13 mouse cellular contexts compared by ENCODE assay signal in genomic region chr10:115897235-115897634, GRCm38 (mm10).
A peak's percentile ranks its signal among the peaks of the same experiment; 100 is the strongest.
DNase-seq lines count a peak whose midpoint lies in the region; ATAC-seq lines count a peak whose summit lies in the region.
"Had no signal": no experiment of that assay in that cellular context is flagged by ENCODE, and none has a peak within 500 bp of the region (broad histone marks: within the 10 kb centered on the region; RNA-seq: fewer than 3 reads in every experiment).

No protein-coding gene starts in this region.

- peak; percentile 96 for ATAC-seq in lung, embryonic 16.5 days (ENCODE audit: low read depth)
- no peak for ATAC-seq in kidney, embryonic 14.5 days (ENCODE audit: low FRiP score, low TSS enrichment)
- no peak for ATAC-seq in midbrain, embryonic 11.5 days (ENCODE audit: low FRiP score)
- ATAC-seq: liver, postnatal 0 days had no signal

- no peaks in the 10 kb centered on the region for H3K36me3 ChIP-seq in lung, embryonic 16.5 days (ENCODE audit: control insufficient read depth, insufficient read depth, low read length)
- H3K36me3 ChIP-seq in kidney, embryonic 14.5 days (ENCODE audit: control insufficient read depth, insufficient read depth, low read length) = no peaks in the 10 kb centered on the region
- no peaks in the 10 kb centered on the region for H3K36me3 ChIP-seq in midbrain, embryonic 11.5 days (ENCODE audit: control insufficient read depth, insufficient read depth, low read length)
- H3K36me3 ChIP-seq: hindbrain, embryonic 15.5 days; kidney, embryonic 15.5 days; stomach, embryonic 15.5 days had no signal

- no peaks in the 10 kb centered on the region for H3K27me3 ChIP-seq in lung, embryonic 16.5 days (ENCODE audit: control insufficient read depth, insufficient read depth, low read depth, low read length)
- no peaks in the 10 kb centered on the region for H3K27me3 ChIP-seq in kidney, embryonic 14.5 days (ENCODE audit: control insufficient read depth, insufficient read depth, low read length)
- H3K27me3 ChIP-seq in midbrain, embryonic 11.5 days (ENCODE audit: control insufficient read depth, insufficient read depth, low read length) = no peaks in the 10 kb centered on the region
- H3K27me3 ChIP-seq: hindbrain, embryonic 15.5 days; kidney, embryonic 15.5 days; stomach, embryonic 15.5 days had no signal

- H3K4me3 ChIP-seq in lung, embryonic 16.5 days (ENCODE audit: low read length) = no peak overlapping the region
- no peak overlapping the region for H3K4me3 ChIP-seq in kidney, embryonic 14.5 days (ENCODE audit: low read length)
- no peak overlapping the region for H3K4me3 ChIP-seq in midbrain, embryonic 11.5 days (ENCODE audit: low read depth, low read length)
- H3K4me3 ChIP-seq: hindbrain, embryonic 15.5 days; kidney, embryonic 15.5 days; left cerebral cortex, adult 2 months; stomach, embryonic 15.5 days had no signal

- 37% methylated on average over 7 of the region's 7 CpGs for WGBS in lung, embryonic 16.5 days
- 68% methylated on average over 7 of the region's 7 CpGs for WGBS in kidney, embryonic 14.5 days
- 87% methylated on average over 7 of the region's 7 CpGs for WGBS in midbrain, embryonic 11.5 days

- peak overlapping the region; percentile 88 for H3K27ac ChIP-seq in lung, embryonic 16.5 days (ENCODE audit: low read length)
- H3K27ac ChIP-seq in kidney, embryonic 14.5 days (ENCODE audit: low read depth, low read length) = no peak overlapping the region
- no peak overlapping the region for H3K27ac ChIP-seq in midbrain, embryonic 11.5 days (ENCODE audit: low read depth, low read length)
- H3K27ac ChIP-seq: hindbrain, embryonic 15.5 days; kidney, embryonic 15.5 days; left cerebral cortex, adult 2 months; stomach, embryonic 15.5 days had no signal

- peak overlapping the region; percentile 17; the same call in 1 of the 2 replicates for H3K4me2 ChIP-seq in lung, embryonic 16.5 days (ENCODE audit: low read depth, low read length)
- no peak overlapping the region for H3K4me2 ChIP-seq in kidney, embryonic 14.5 days (replicated peaks; ENCODE audit: low read depth, low read length)
- no peak overlapping the region for H3K4me2 ChIP-seq in midbrain, embryonic 11.5 days
- H3K4me2 ChIP-seq: hindbrain, embryonic 15.5 days; kidney, embryonic 15.5 days; stomach, embryonic 15.5 days had no signal

- H3K9ac ChIP-seq in lung, embryonic 16.5 days (ENCODE audit: low read length) = no peak overlapping the region
- no peak overlapping the region for H3K9ac ChIP-seq in kidney, embryonic 14.5 days (ENCODE audit: low read depth, low read length)
- H3K9ac ChIP-seq in midbrain, embryonic 11.5 days (ENCODE audit: low read length) = no peak overlapping the region
- H3K9ac ChIP-seq: hindbrain, embryonic 15.5 days; kidney, embryonic 15.5 days; liver, postnatal 0 days; stomach, embryonic 15.5 days had no signal

- no peaks in the 10 kb centered on the region for H3K9me3 ChIP-seq in lung, embryonic 16.5 days (ENCODE audit: control insufficient read depth, low read length)
- no peaks in the 10 kb centered on the region for H3K9me3 ChIP-seq in kidney, embryonic 14.5 days (ENCODE audit: control insufficient read depth, low read length)
- H3K9me3 ChIP-seq in midbrain, embryonic 11.5 days (ENCODE audit: control insufficient read depth, low read length) = no peaks in the 10 kb centered on the region
- H3K9me3 ChIP-seq: hindbrain, embryonic 15.5 days; kidney, embryonic 15.5 days; stomach, embryonic 15.5 days had no signal

- peak; percentile 29 for DNase-seq in ovary, postnatal 14 days (ENCODE audit: low spot score)
- no peak for DNase-seq in ovary, postnatal 36 days (ENCODE audit: low spot score)
- DNase-seq in gastrocnemius, adult 18-20 months (ENCODE audit: low spot score) = peak; percentile 50
- no peak for DNase-seq in layer of hippocampus, postnatal 25 days (ENCODE audit: extremely low spot score in 1 of 2, low spot score in 1 of 2)
- no peak for DNase-seq in midbrain, embryonic 11.5 days (ENCODE audit: low spot score, missing footprints)
- DNase-seq: cerebellum, adult 11-12 months; liver, postnatal 0 days had no signal

- H3K4me1 ChIP-seq in lung, embryonic 16.5 days (replicated peaks; ENCODE audit: control insufficient read depth, insufficient read depth, low read length) = peaks cover 3% of the 10 kb centered on the region; the same call in 1 of the 2 replicates
- no peaks in the 10 kb centered on the region for H3K4me1 ChIP-seq in kidney, embryonic 14.5 days (ENCODE audit: control insufficient read depth, insufficient read depth, low read length)
- no peaks in the 10 kb centered on the region for H3K4me1 ChIP-seq in midbrain, embryonic 11.5 days (ENCODE audit: control insufficient read depth, insufficient read depth, low read length)
- H3K4me1 ChIP-seq: hindbrain, embryonic 15.5 days; kidney, embryonic 15.5 days; stomach, embryonic 15.5 days had no signal

Comparison
In these comparisons a context has a peak if more than half of its experiments do, and no peak if none do; other contexts are left out.
1. DNase-seq: peak in ovary, postnatal 14 days (single experiment) and gastrocnemius, adult 18-20 months (single experiment); none in ovary, postnatal 36 days (single experiment), layer of hippocampus, postnatal 25 days (0 of 2) and midbrain, embryonic 11.5 days (single experiment).